18 mouse cellular contexts compared by ENCODE assay signal in genomic region chr10:39978231-39978630, GRCm38 (mm10). TPM values are rescaled to one million over a fixed set of nuclear protein-coding genes. Genes with fewer than 3 reads are reported as not detected.
"Had no signal": no experiment of that assay in that cellular context is flagged by ENCODE, and none has a peak within 500 bp of the region (broad histone marks: within the 10 kb centered on the region; RNA-seq: fewer than 3 reads in every experiment).

No protein-coding gene starts in this region.

- DNase-seq: left cerebral cortex, postnatal 4 days; liver; liver, embryonic 13.5 days; liver, postnatal 0 days; lung, adult 18-20 months; lung, adult 2 months; lung, embryonic 14.5 days; lung, postnatal 10 days; lung, postnatal 14 days; lung, postnatal 36 days; lung, postnatal 4 days; midbrain, embryonic 14.5 days had no signal

RNA-seq across cellular contexts. Expression of gene Mfsd4b5, which starts 8.2 kb away (rescaled TPM):
- total RNA-seq: megakaryocyte-erythroid progenitor cell, adult 5-6 weeks; midbrain, postnatal 0 days; monocyte, adult 5-6 weeks had no signal

RNA-seq across cellular contexts. Expression of gene Mfsd4b3, which starts 18.3 kb away (rescaled TPM):
- total RNA-seq: left cerebral cortex, postnatal 4 days; megakaryocyte-erythroid progenitor cell, adult 5-6 weeks; midbrain, postnatal 0 days had no signal

RNA-seq across cellular contexts. Expression of gene Mfsd4b1, which starts 46.8 kb away (rescaled TPM):
- total RNA-seq: megakaryocyte, adult 5-6 weeks; megakaryocyte-erythroid progenitor cell, adult 5-6 weeks; monocyte, adult 5-6 weeks had no signal

RNA-seq across cellular contexts. Expression of gene Mfsd4b2, which starts 51.5 kb away (rescaled TPM):
- total RNA-seq: liver, adult 2 months; megakaryocyte progenitor cell, adult 5-6 weeks; megakaryocyte, adult 5-6 weeks; megakaryocyte-erythroid progenitor cell, adult 5-6 weeks; midbrain, postnatal 0 days; monocyte, adult 5-6 weeks had no signal
